Mouse (Mus musculus): ENCODE data around the gene Nipbl. TPM values are rescaled to one million over a fixed set of nuclear protein-coding genes. Genes with fewer than 3 reads are reported as not detected.

Gene Nipbl
- total and polyA plus RNA-seq, 3 experiments: 7.3 to 147 (median 53.4) TPM

DNA sequence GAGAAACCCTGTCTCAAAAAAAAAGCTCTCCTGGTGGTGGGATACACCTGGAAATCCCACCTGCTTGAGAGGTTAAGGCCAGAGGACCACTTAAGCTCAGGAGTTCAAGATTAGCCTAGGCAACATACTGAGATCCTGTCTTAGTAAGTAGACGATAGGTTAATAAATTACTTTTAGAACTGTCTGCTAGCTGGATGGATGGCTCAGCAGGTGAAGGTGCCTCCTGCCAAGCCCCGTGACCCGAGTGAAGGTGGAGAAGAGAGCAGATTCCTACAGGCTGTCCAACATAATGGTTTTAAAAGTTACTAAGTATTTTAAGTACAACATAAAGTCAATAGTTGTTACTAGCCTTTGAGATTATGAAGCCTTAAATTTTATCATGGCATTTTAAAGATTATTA lies 178.3 kb downstream of the Nipbl start:
- Histone ChIP-seq H3K9me3 (replicated peaks) (no peaks in the 10 kb centered on the region), H3K27me3 (ENCODE audit: insufficient read depth, low read length) (no peaks in the 10 kb centered on the region), H3K36me3 (replicated peaks) (peaks cover 5% of the 10 kb centered on the region), H3K4me1 (ENCODE audit: insufficient read depth, low read depth, low read length) (no peaks in the 10 kb centered on the region), H3K4me3 (ENCODE audit: low read depth, low read length) (no peak overlapping the region)
- TF ChIP-seq GATA1 (IDR thresholded peaks at IDR 0.05; ENCODE audit: borderline replicate concordance, low read length) (no peak), TAL1 (conservative IDR thresholded peaks at IDR 0.05; ENCODE audit: low read depth, low read length) (no peak)
- no peak for ATAC-seq (ENCODE audit: extremely low read depth, insufficient number of reproducible peaks, low FRiP score, poor library complexity, severe bottlenecking)
- no peak for DNase-seq (ENCODE audit: low spot score)

Other genes starting within 250 kb of the Nipbl start
- not detected in 2 replicates for gene Gm2310, start 75.5 kb upstream of the Nipbl start, total RNA-seq (2014; fragmentation: Nextera tagmentation)
- gene Gm2310, start 75.5 kb upstream of the Nipbl start, total RNA-seq (2017): not detected in 2 replicates
- gene Gm2310, start 75.5 kb upstream of the Nipbl start, polyA plus RNA-seq (2012): not detected in 2 replicates

Data from G1E (cell line).